Mouse (Mus musculus) neural tube, embryonic 14.5 days (tissue): Measurements from ENCODE around the gene Tbck. TPM values are rescaled to one million over a fixed set of nuclear protein-coding genes. Genes with fewer than 3 reads are reported as not detected.

Experiments used
- ATAC-seq: fragments of 200-750 bp; cut with Nextera tagmentation; 2 replicates; pipeline ENCODE4 v1.8.0; 2017; ENCODE audit warnings: low read depth, mild to moderate bottlenecking, moderate TSS enrichment, moderate library complexity
- H3K27ac ChIP-seq: fragments of 300-500 bp; sonication (generic); 2 replicates; pipeline ENCODE4 v1.5.1; 2014; ENCODE audit warnings: low read depth, mild to moderate bottlenecking, control low read depth, low read length, moderate library complexity, mixed read lengths
- H3K27me3 ChIP-seq: fragments of 300-500 bp; sonication (generic); 2 replicates; pipeline ENCODE4 v1.6.1; 2014; ENCODE audit warnings: low read length; ENCODE audit not compliant: control insufficient read depth, insufficient read depth
- H3K36me3 ChIP-seq: fragments of 300-500 bp; sonication (generic); 2 replicates; pipeline ENCODE4 v1.6.1; 2014; ENCODE audit warnings: low read length, mixed read lengths; ENCODE audit not compliant: control insufficient read depth, insufficient read depth
- H3K4me1 ChIP-seq: fragments of 300-500 bp; sonication (generic); 2 replicates; pipeline ENCODE4 v1.6.1; 2014; ENCODE audit warnings: low read length; ENCODE audit not compliant: control insufficient read depth, insufficient read depth
- H3K4me2 ChIP-seq: fragments of 300-500 bp; sonication (generic); 2 replicates; pipeline ENCODE4 v1.6.1; 2014; ENCODE audit warnings: mild to moderate bottlenecking, low read depth, low read length, control low read depth
- H3K4me3 ChIP-seq: fragments of 300-500 bp; sonication (generic); 2 replicates; pipeline ENCODE4 v1.5.1; 2014; ENCODE audit warnings: low read depth, low read length, control low read depth, mixed read lengths
- H3K9ac ChIP-seq: fragments of 300-500 bp; sonication (generic); replicated peaks from 2 replicates; pipeline ENCODE4 v1.6.1; 2014; ENCODE audit warnings: low read depth, mild to moderate bottlenecking, control low read depth, low read length, mixed read lengths
- H3K9me3 ChIP-seq: fragments of 300-500 bp; sonication (generic); 2 replicates; pipeline ENCODE4 v1.6.1; 2016; ENCODE audit warnings: low read length; ENCODE audit not compliant: control insufficient read depth
- WGBS: fragments of 180-500 bp; shearing (Covaris S2); extraction: QIAGEN DNeasy Blood & Tissue Kit; methylation state at CpG from one replicate; pipeline ENCODE4 v1.1.7; 2014; 5-methylcytosine and 5-hydroxymethylcytosine counted together
- polyA plus RNA-seq: library from polyadenylated mRNA; unstranded; fragments of >200 nt; fragmentation: Nextera tagmentation; extraction: Ambion mirVana; gene quantifications from 2 replicates; pipeline ENCODE4 v1.2.1, GENCODE M21; 2014

The Tbck gene
- polyA plus RNA-seq, 1 experiment from 2014 or later, result 36.3 TPM

- Histone ChIP-seq H3K4me2 (no peak overlapping the region), H3K4me1 (no peaks in the 10 kb centered on the region), H3K36me3 (no peaks in the 10 kb centered on the region), H3K27ac (no peak overlapping the region), H3K27me3 (no peaks in the 10 kb centered on the region), H3K9me3 (no peaks in the 10 kb centered on the region), H3K4me3 (no peak overlapping the region), H3K9ac (no peak overlapping the region)
- WGBS, result 87% methylated on average over 3 of the region's 3 CpGs
- ATAC-seq, result no peak
Measured at GRCm38 (mm10) chr3:132880361-132880760, 196.4 kb downstream of the Tbck start.

GRCm38 (mm10) chr3:132880826-132881225 is 196.9 kb downstream of the Tbck start:
- 60% methylated on average over 9 of the region's 9 CpGs for WGBS
- no peaks in the 10 kb centered on the region for H3K9me3 ChIP-seq
- no peak overlapping the region for H3K27ac ChIP-seq
- H3K27me3 ChIP-seq, result no peaks in the 10 kb centered on the region
- ATAC-seq, result peak; percentile 57; the same call in 1 of the 2 replicates
- no peak overlapping the region for H3K9ac ChIP-seq
- H3K4me1 ChIP-seq, result no peaks in the 10 kb centered on the region
- H3K4me3 ChIP-seq, result no peak overlapping the region
- no peaks in the 10 kb centered on the region for H3K36me3 ChIP-seq
- H3K4me2 ChIP-seq, result no peak overlapping the region

- Histone ChIP-seq H3K27ac (no peak overlapping the region), H3K4me1 (no peaks in the 10 kb centered on the region), H3K9ac (no peak overlapping the region), H3K27me3 (no peaks in the 10 kb centered on the region), H3K4me2 (no peak overlapping the region), H3K4me3 (no peak overlapping the region), H3K9me3 (no peaks in the 10 kb centered on the region), H3K36me3 (no peaks in the 10 kb centered on the region)
- 85% methylated on average over 9 of the region's 9 CpGs for WGBS
- no peak for ATAC-seq
Measured at GRCm38 (mm10) chr3:132883256-132883655, 199.3 kb downstream of the Tbck start.

DNA sequence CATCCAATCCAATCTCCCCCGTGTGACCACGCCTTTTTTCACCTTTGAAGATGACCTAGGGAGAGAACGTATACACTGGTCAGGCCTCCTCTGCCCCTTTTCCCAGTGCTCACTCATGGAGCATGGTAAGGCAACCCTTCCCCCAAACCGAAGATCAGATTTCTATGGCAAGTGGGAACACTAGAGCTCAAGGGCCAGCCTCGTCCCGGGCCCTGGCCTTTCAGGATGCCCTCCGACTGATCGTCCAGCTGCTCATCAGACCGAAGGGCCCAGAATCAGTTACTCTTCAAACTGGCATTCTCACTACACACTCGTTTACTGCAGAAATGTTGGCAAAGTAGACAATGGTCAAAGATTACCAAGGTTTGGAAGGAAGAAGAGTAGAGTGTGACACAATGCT is 200.5 kb downstream of the Tbck start:
- ATAC-seq, result no peak
- Histone ChIP-seq H3K4me1 (no peaks in the 10 kb centered on the region), H3K4me2 (no peak overlapping the region), H3K4me3 (no peak overlapping the region), H3K9me3 (no peaks in the 10 kb centered on the region), H3K27me3 (no peaks in the 10 kb centered on the region), H3K36me3 (no peaks in the 10 kb centered on the region), H3K9ac (no peak overlapping the region), H3K27ac (no peak overlapping the region)
- 86% methylated on average over 10 of the region's 10 CpGs for WGBS

DNA sequence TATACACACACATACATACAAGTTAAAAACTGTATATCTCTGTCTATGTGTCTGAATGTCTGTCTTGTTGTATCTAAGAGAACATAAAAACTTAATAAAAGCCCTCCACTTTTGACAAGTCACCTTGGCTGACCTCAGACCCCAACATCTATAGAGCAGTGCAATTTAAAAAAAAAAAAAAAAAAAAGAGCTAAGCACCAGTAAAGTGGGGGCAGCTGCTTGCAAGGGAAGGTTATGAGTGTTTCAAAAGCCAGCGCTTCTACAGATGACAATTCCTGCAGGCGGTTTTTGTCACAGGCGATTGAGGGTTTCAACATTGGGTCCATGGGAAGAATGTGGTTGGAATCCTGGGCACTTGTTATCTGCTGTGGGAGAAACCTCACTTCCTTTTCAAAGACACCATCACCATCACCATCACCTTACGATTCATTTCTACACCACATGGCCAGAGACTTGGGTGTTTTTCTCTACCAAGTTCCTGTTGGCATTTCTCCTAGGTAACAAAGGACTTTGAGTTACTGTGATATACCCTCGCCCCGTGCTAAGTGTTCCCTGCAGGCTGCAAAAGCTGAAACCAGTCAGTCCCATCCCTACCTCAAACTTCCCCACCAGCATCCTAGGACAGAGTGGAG is 202.6 kb downstream of the Tbck start:
- H3K27ac ChIP-seq, result no peak overlapping the region
- no peaks in the 10 kb centered on the region for H3K27me3 ChIP-seq
- no peaks in the 10 kb centered on the region for H3K4me1 ChIP-seq
- no peak for ATAC-seq
- WGBS, result 93% methylated on average over 6 of the region's 6 CpGs
- no peak overlapping the region for H3K4me2 ChIP-seq
- no peaks in the 10 kb centered on the region for H3K9me3 ChIP-seq
- no peak overlapping the region for H3K9ac ChIP-seq
- H3K36me3 ChIP-seq, result no peaks in the 10 kb centered on the region
- H3K4me3 ChIP-seq, result no peak overlapping the region

DNA sequence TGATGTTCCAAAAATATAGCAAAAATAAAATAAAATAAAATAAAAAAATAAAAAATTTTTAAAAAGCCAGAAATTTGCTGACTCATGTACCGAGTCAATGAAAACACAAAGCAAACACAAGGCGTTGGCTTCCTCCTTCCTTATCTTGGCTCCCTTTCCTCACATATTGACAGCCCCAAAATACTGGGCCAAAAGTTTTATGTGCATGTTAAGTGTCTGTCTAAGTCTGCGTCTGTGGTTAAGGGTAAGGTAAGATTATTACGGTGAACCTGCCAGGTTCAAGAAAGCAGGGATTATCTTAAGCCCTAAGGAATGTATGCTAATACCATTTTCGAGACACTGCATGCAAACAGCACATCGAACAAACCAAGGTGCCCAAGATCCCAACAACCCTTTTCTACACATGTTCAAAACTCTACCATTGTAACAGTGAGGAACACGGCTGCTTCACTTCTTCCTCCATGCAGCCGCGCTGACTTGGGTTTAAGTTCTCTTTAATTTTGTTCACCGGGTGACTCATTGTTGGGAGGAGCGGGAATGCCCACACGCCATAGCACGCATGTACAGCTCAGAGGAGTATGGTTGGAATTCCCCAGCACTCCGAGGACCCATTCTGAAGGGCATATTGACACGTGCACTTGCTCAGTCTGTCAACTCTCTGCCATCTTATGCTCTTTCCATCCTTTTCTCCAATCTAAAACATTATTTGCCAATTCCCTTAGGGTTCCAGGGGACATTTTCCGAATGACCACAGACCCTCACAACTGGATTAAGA is 203.3 kb downstream of the Tbck start:
- H3K27ac ChIP-seq, result no peak overlapping the region
- H3K4me1 ChIP-seq, result no peaks in the 10 kb centered on the region
- no peaks in the 10 kb centered on the region for H3K9me3 ChIP-seq
- no peaks in the 10 kb centered on the region for H3K36me3 ChIP-seq
- no peak overlapping the region for H3K4me2 ChIP-seq
- no peak overlapping the region for H3K4me3 ChIP-seq
- WGBS, result 95% methylated on average over 16 of the region's 16 CpGs
- no peak for ATAC-seq
- H3K9ac ChIP-seq, result no peak overlapping the region
- H3K27me3 ChIP-seq, result no peaks in the 10 kb centered on the region

Other genes with a start within 250 kb of the Tbck start
- not detected in 2 replicates for gene Gimd1, start 54.3 kb upstream of the Tbck start, polyA plus RNA-seq
- gene Aimp1, start 226 bp downstream of the Tbck start, polyA plus RNA-seq, result 66.3 and 70.9 TPM in 2 replicates